Mouse (Mus musculus) forebrain, postnatal 0 days (tissue): ENCODE measurements around the gene Trpm3. TPM values are rescaled to one million over a fixed set of nuclear protein-coding genes. Genes with fewer than 3 reads are reported as not detected.

Experiments used
- ATAC-seq: fragments of 200-750 bp; cut with Nextera tagmentation; 2 replicates; pipeline ENCODE4 v1.8.0; 2017; ENCODE audit warnings: mild to moderate bottlenecking, moderate library complexity
- DNase-seq: peaks from one replicate; pipeline ENCODE4 v3.0.0-alpha.2; 2015
- H3K27ac ChIP-seq: fragments of 300-500 bp; sonication (generic); 2 replicates; pipeline ENCODE4 v1.5.1; 2014; ENCODE audit warnings: low read depth, mild to moderate bottlenecking, antibody characterized with exemption, low read length, moderate library complexity, mixed read lengths
- H3K27me3 ChIP-seq: fragments of 300-500 bp; sonication (generic); 2 replicates; pipeline ENCODE4 v1.6.1; 2014; ENCODE audit warnings: mild to moderate bottlenecking, low read length, mixed read lengths; ENCODE audit not compliant: insufficient read depth
- H3K36me3 ChIP-seq: fragments of 300-500 bp; sonication (generic); 2 replicates; pipeline ENCODE4 v1.6.1; 2014; ENCODE audit warnings: mild to moderate bottlenecking, moderate library complexity; ENCODE audit not compliant: insufficient read depth
- H3K4me1 ChIP-seq: fragments of 300-500 bp; sonication (generic); 2 replicates; pipeline ENCODE4 v1.6.1; 2014; ENCODE audit warnings: antibody characterized with exemption; ENCODE audit not compliant: insufficient read depth
- H3K4me2 ChIP-seq: fragments of 300-500 bp; sonication (generic); 2 replicates; pipeline ENCODE4 v1.6.1; 2014; ENCODE audit warnings: low read depth, mild to moderate bottlenecking, moderate library complexity
- H3K4me3 ChIP-seq: fragments of 300-500 bp; sonication (generic); 2 replicates; pipeline ENCODE4 v1.5.1; 2014; ENCODE audit warnings: low read depth, low read length, mixed read lengths
- H3K9ac ChIP-seq: fragments of 300-500 bp; sonication (generic); 2 replicates; pipeline ENCODE4 v1.6.1; 2014; ENCODE audit warnings: mild to moderate bottlenecking
- H3K9me3 ChIP-seq: fragments of 300-500 bp; sonication (generic); 2 replicates; pipeline ENCODE4 v1.6.1; 2016; ENCODE audit warnings: low read length
- CTCF ChIP-seq: sonication (generic); IDR thresholded peaks from 2 replicates; pipeline ENCODE4 v1.5.1; 2016; ENCODE audit warnings: antibody characterized with exemption, control low read depth, low read depth
- WGBS: fragments of 180-500 bp; shearing (Covaris S2); extraction: QIAGEN DNeasy Blood & Tissue Kit; methylation state at CpG from one replicate; pipeline ENCODE4 v1.1.7; 2014; 5-methylcytosine and 5-hydroxymethylcytosine counted together
- polyA plus RNA-seq: library from polyadenylated mRNA; unstranded; fragments of >200 nt; fragmentation: Nextera tagmentation; extraction: Ambion mirVana; gene quantifications from 2 replicates; pipeline ENCODE4 v1.2.1, GENCODE M21; 2015
- total RNA-seq: library from RNA; depleted of rRNA; stranded (reverse); fragments of >200 nt; gene quantifications from 2 replicates; pipeline ENCODE4 v1.2.3, GENCODE M21; 2014

Trpm3 gene
- total and polyA plus RNA-seq, 2 experiments from 2014 or later = 25.6 to 39.7 TPM

DNA sequence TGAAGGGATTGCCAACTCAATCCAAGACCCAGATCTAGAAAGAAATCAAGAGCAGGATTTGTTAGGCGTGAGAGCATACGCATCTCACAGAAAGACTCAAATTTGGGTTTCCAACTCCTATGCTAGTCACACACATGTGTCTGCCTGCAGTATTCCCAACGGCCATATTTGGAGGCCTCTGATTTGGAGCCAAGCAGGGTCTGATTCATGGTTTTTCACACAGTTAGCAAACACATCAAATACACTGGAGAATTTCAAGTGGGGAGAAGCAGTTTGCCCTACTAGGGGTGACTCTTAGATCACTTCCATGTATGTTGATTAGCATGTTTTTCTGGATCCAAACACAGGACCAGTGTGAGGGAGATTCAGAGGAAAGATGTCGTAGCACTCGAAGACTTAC, 855.7 kb downstream of the Trpm3 start:
- H3K9me3 ChIP-seq = no peaks in the 10 kb centered on the region
- ATAC-seq (no peak), DNase-seq (no peak)
- no peak overlapping the region for H3K27ac ChIP-seq
- no peak for TF ChIP-seq CTCF
- H3K4me3 ChIP-seq = no peak overlapping the region
- H3K4me1 ChIP-seq = no peaks in the 10 kb centered on the region
- no peaks in the 10 kb centered on the region for H3K36me3 ChIP-seq
- H3K9ac ChIP-seq = no peak overlapping the region
- H3K4me2 ChIP-seq = no peak overlapping the region
- no peaks in the 10 kb centered on the region for H3K27me3 ChIP-seq
- WGBS = 94% methylated on average over 5 of the region's 5 CpGs

DNA sequence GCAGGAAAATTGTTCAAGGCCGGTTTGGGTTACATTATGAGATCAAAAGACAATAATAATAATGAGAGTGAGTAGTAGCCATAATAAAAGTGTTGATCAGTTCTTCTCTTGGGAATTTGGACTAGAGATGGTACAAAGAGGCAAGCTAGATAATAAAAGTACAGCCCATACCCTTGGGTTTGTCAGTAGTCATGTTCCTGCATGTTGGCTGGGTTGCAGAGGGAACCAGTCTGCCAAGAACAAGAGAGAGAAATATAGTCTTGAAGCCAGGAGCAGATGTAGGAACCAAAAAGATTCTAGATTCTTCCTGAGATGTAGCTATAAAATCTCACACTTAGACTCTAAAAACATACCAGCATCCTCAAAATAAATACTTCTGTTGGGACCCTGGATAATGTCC, 861.4 kb downstream of the Trpm3 start:
- 92% methylated on average over 1 of the region's 1 CpGs for WGBS
- Histone ChIP-seq H3K27ac (no peak overlapping the region), H3K36me3 (no peaks in the 10 kb centered on the region), H3K4me1 (no peaks in the 10 kb centered on the region), H3K9ac (no peak overlapping the region), H3K4me2 (no peak overlapping the region), H3K4me3 (no peak overlapping the region), H3K27me3 (no peaks in the 10 kb centered on the region), H3K9me3 (no peaks in the 10 kb centered on the region)
- no peak for TF ChIP-seq CTCF
- DNase-seq (no peak), ATAC-seq (no peak)

DNA sequence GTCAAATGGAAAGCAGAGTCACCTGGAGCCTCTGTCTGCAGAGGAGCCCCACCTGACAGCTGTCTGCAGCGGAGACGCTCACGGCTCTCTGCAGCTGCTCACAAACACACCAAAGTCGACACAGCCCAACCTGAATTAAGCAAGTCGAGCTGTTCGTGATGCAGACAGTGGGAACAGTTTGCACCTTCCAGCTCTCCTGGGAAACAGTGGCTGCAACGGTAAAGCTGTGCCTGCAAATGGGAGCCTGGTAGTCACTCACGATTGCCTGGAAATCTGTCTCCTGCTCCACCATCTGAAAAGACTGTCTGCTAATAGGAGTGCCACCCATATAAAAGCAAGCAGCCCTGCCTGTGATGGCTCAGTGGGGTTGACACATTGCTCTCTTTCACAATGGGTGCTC, 865.0 kb downstream of the Trpm3 start:
- ATAC-seq = peak; percentile 62
- WGBS = 43% methylated on average over 8 of the region's 8 CpGs

DNA sequence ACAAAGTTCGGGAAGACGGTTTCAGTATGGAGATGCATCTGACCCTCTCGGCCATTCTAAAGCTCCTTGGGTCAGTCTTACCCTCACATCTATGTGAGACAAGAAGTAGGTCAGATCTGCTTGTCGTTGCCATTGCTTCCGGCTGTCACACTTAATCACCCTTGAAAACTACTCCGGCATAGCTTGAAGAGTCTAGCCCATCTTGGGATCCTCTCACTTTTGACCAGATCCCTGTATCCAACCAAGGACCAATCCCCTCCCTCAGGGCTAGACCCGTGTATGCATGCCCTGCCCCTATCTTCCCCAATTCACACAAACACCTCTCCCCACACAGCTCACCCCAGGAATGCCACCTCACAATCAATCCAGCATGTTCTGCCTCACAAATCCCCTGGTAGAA, 867.0 kb downstream of the Trpm3 start:
- H3K4me2 ChIP-seq = no peak overlapping the region
- ATAC-seq (no peak), DNase-seq (no peak)
- no peaks in the 10 kb centered on the region for H3K9me3 ChIP-seq
- 94% methylated on average over 7 of the region's 7 CpGs for WGBS
- H3K4me1 ChIP-seq = no peaks in the 10 kb centered on the region
- no peak overlapping the region for H3K27ac ChIP-seq
- H3K4me3 ChIP-seq = no peak overlapping the region
- no peak for TF ChIP-seq CTCF
- H3K27me3 ChIP-seq = no peaks in the 10 kb centered on the region
- no peaks in the 10 kb centered on the region for H3K36me3 ChIP-seq
- H3K9ac ChIP-seq = no peak overlapping the region

More for the DNA sequence above, 865.0 kb downstream of the Trpm3 start:
- no peak overlapping the region for H3K9ac ChIP-seq
- no peaks in the 10 kb centered on the region for H3K36me3 ChIP-seq
- H3K4me3 ChIP-seq = no peak overlapping the region
- no peak for TF ChIP-seq CTCF
- no peak overlapping the region for H3K4me2 ChIP-seq
- no peaks in the 10 kb centered on the region for H3K4me1 ChIP-seq
- H3K27ac ChIP-seq = no peak overlapping the region
- no peaks in the 10 kb centered on the region for H3K9me3 ChIP-seq
- H3K27me3 ChIP-seq = no peaks in the 10 kb centered on the region
- peak; percentile 38 for DNase-seq

DNA sequence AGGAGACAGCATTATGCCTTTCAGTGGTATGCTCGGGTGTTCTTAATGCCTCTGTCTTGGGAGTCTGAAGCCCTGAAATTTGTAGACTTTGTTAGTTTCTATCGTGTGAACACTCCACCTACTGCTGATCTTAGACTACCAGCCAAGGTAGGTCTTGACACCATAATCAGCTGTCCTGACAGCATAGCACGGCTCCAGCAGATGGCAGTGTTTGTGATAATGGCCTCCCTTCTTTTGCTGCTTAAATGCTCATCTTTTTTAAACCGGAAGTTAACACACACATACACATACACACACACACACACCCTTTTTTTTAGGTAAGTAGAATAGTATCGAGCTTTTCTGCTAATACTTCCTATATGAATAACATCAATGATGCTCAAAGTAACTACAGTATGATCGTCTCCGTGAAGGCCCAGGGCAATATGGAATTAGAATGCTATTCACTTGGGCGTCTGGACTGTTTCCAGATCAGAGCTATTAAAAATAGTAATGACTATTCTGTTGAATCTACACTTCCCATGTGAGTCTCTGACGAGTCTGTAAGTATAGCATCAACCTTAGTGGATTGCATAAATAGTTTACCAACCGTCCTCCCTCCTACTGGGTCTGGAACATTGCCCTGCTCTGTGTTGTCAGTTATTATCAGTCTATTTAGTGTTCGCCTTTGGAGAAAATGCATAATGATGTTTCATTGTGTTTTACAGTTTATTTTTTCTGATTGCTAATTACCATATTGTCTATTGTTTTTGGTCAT, 867.8 kb downstream of the Trpm3 start:
- 41% methylated on average over 11 of the region's 11 CpGs for WGBS

DNA sequence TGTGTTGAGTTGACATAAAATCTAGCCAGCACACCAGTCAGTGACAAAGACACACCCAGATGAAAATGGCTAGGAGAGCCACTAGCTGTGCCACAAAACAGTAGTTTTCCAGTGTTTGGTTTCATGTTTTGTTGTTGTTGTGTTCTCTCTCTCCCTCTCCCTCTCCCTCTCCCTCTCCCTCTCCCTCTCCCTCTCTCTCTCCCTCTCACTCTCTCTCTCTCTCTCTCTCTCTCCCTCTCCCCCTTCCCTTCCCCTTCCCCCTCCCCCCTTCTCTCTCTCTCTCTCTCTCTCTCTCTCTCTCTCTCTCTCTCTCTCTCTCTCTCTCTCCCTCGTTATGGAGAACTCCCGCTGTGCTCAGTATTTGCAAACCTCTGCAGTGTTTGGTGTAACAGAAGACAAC, 874.8 kb downstream of the Trpm3 start:
- no peak overlapping the region for H3K4me3 ChIP-seq
- no peaks in the 10 kb centered on the region for H3K36me3 ChIP-seq
- TF ChIP-seq CTCF = no peak
- H3K27me3 ChIP-seq = no peaks in the 10 kb centered on the region
- H3K4me1 ChIP-seq = no peaks in the 10 kb centered on the region
- ATAC-seq (no peak), DNase-seq (no peak)
- no peak overlapping the region for H3K4me2 ChIP-seq
- H3K9ac ChIP-seq = no peak overlapping the region
- no peak overlapping the region for H3K27ac ChIP-seq
- no peaks in the 10 kb centered on the region for H3K9me3 ChIP-seq
- WGBS = 57% methylated on average over 1 of the region's 2 CpGs

More for the DNA sequence above, 867.8 kb downstream of the Trpm3 start:
- no peaks in the 10 kb centered on the region for H3K4me1 ChIP-seq
- H3K9ac ChIP-seq = no peak overlapping the region
- no peak overlapping the region for H3K4me2 ChIP-seq
- ATAC-seq = peak; percentile 64; the same call in 1 of the 2 replicates
- no peaks in the 10 kb centered on the region for H3K36me3 ChIP-seq
- no peaks in the 10 kb centered on the region for H3K27me3 ChIP-seq
- no peak overlapping the region for H3K27ac ChIP-seq
- H3K9me3 ChIP-seq = no peaks in the 10 kb centered on the region
- peak; percentile 50 for DNase-seq
- no peak overlapping the region for H3K4me3 ChIP-seq
- peak; percentile 70 for TF ChIP-seq CTCF

DNA sequence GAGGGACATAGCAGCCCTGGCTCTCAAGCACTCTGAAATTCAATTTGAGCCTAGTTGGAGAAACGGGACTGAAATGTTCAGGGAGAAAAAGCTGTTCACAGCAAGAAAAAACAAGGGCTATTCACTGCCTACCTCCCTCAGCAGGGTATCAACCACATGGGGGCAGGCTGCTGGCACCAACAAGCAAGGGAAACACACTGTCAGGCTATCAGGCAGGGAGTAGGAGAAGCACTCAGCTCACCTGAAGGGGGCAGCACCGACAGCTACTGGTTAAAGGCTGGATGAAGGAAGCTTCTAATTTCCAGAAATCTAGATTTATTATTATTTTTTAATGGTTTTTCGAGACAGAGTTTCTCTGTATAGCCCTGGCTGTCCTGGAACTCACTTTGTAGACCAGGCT, 876.7 kb downstream of the Trpm3 start:
- no peak for DNase-seq

More for the DNA sequence above, 876.7 kb downstream of the Trpm3 start:
- no peak overlapping the region for H3K9ac ChIP-seq
- peak; percentile 44 for TF ChIP-seq CTCF
- H3K4me1 ChIP-seq = no peaks in the 10 kb centered on the region
- H3K4me3 ChIP-seq = no peak overlapping the region
- no peak for ATAC-seq
- H3K4me2 ChIP-seq = no peak overlapping the region
- H3K36me3 ChIP-seq = no peaks in the 10 kb centered on the region
- H3K27me3 ChIP-seq = no peaks in the 10 kb centered on the region
- no peaks in the 10 kb centered on the region for H3K9me3 ChIP-seq
- no peak overlapping the region for H3K27ac ChIP-seq
- 52% methylated on average over 3 of the region's 3 CpGs for WGBS
